Mouse (Mus musculus) stomach, embryonic 16.5 days (tissue): Measurements from ENCODE around the gene Gabra4. TPM values are rescaled to one million over a fixed set of nuclear protein-coding genes. Genes with fewer than 3 reads are reported as not detected.
A peak's percentile ranks its signal among the peaks of the same experiment; 100 is the strongest.

Experiments
- ATAC-seq: fragments of 200-750 bp; cut with Nextera tagmentation; 2 replicates; pipeline ENCODE4 v1.8.0; 2017; ENCODE audit warnings: moderate number of reproducible peaks, moderate TSS enrichment; ENCODE audit not compliant: insufficient read depth, low FRiP score
- H3K27ac ChIP-seq: fragments of 300-500 bp; sonication (generic); 2 replicates; pipeline ENCODE4 v1.5.1; 2014; ENCODE audit warnings: low read length
- H3K27me3 ChIP-seq: fragments of 300-500 bp; sonication (generic); 2 replicates; pipeline ENCODE4 v1.6.1; 2014; ENCODE audit warnings: low read length, control low read depth, mixed read lengths; ENCODE audit not compliant: control insufficient read depth, insufficient read depth
- H3K36me3 ChIP-seq: fragments of 300-500 bp; sonication (generic); 2 replicates; pipeline ENCODE4 v1.6.1; 2014; ENCODE audit warnings: low read length; ENCODE audit not compliant: control insufficient read depth, insufficient read depth
- H3K4me1 ChIP-seq: fragments of 300-500 bp; sonication (generic); 2 replicates; pipeline ENCODE4 v1.6.1; 2014; ENCODE audit warnings: low read length, control low read depth, mixed read lengths; ENCODE audit not compliant: control insufficient read depth, insufficient read depth
- H3K4me2 ChIP-seq: fragments of 300-500 bp; sonication (generic); 2 replicates; pipeline ENCODE4 v1.6.1; 2014; ENCODE audit warnings: low read depth, low read length, mixed read lengths
- H3K4me3 ChIP-seq: fragments of 300-500 bp; sonication (generic); replicated peaks from 2 replicates; pipeline ENCODE4 v1.5.1; 2014; ENCODE audit warnings: mild to moderate bottlenecking, low read length
- H3K9ac ChIP-seq: fragments of 300-500 bp; sonication (generic); 2 replicates; pipeline ENCODE4 v1.6.1; 2014; ENCODE audit warnings: low read length
- H3K9me3 ChIP-seq: fragments of 300-500 bp; sonication (generic); replicated peaks from 2 replicates; pipeline ENCODE4 v1.6.1; 2016; ENCODE audit warnings: low read length, control low read depth; ENCODE audit not compliant: control insufficient read depth
- WGBS: fragments of 180-500 bp; shearing (Covaris S2); extraction: QIAGEN DNeasy Blood & Tissue Kit; methylation state at CpG from one replicate; pipeline ENCODE4 v1.1.7; 2014; 5-methylcytosine and 5-hydroxymethylcytosine counted together
- polyA plus RNA-seq: library from polyadenylated mRNA; unstranded; fragments of >200 nt; fragmentation: Nextera tagmentation; extraction: Ambion mirVana; gene quantifications from 2 replicates; pipeline ENCODE4 v1.2.1, GENCODE M21; 2015

Gene Gabra4
- 5.7 and 7.3 TPM in 2 replicates for polyA plus RNA-seq

- Histone ChIP-seq H3K9me3 (no peaks in the 10 kb centered on the region), H3K27ac (no peak within 1 kb of the TSS), H3K4me2 (peak within 1 kb of the TSS; percentile 98), H3K4me1 (0 out of 2 replicates have a peak, but pooled peaks cover 4% of the 10 kb centered on the region), H3K27me3 (peaks cover 9% of the 10 kb centered on the region), H3K9ac (peak within 1 kb of the TSS; percentile 37), H3K36me3 (no peaks in the 10 kb centered on the region), H3K4me3 (peak within 1 kb of the TSS; percentile 56)
- WGBS, result 0% methylated on average over 15 of the region's 15 CpGs
- peak; percentile 65; the same call in 1 of the 2 replicates for ATAC-seq
These were observed at the start of gene Gabra4 for GRCm38 (mm10) chr5:71658115-71658497. Gene Gabra4 (minus strand): TSS chr5:71658308.

- WGBS, result 2% methylated on average over 6 of the region's 6 CpGs
- no peaks in the 10 kb centered on the region for H3K4me1 ChIP-seq
- no peaks in the 10 kb centered on the region for H3K9me3 ChIP-seq
- H3K27ac ChIP-seq, result no peak overlapping the region
- no peaks in the 10 kb centered on the region; the same call in none of the 2 replicates for H3K27me3 ChIP-seq
- peak overlapping the region; percentile 54 for H3K4me3 ChIP-seq
- no peaks in the 10 kb centered on the region for H3K36me3 ChIP-seq
- peak; percentile 65; the same call in 1 of the 2 replicates for ATAC-seq
- peak overlapping the region; percentile 83 for H3K4me2 ChIP-seq
- peak overlapping the region; percentile 70 for H3K9ac ChIP-seq
These were observed 43.1 kb upstream of the Gabra4 start for GRCm38 (mm10) chr5:71701273-71701614.

DNA sequence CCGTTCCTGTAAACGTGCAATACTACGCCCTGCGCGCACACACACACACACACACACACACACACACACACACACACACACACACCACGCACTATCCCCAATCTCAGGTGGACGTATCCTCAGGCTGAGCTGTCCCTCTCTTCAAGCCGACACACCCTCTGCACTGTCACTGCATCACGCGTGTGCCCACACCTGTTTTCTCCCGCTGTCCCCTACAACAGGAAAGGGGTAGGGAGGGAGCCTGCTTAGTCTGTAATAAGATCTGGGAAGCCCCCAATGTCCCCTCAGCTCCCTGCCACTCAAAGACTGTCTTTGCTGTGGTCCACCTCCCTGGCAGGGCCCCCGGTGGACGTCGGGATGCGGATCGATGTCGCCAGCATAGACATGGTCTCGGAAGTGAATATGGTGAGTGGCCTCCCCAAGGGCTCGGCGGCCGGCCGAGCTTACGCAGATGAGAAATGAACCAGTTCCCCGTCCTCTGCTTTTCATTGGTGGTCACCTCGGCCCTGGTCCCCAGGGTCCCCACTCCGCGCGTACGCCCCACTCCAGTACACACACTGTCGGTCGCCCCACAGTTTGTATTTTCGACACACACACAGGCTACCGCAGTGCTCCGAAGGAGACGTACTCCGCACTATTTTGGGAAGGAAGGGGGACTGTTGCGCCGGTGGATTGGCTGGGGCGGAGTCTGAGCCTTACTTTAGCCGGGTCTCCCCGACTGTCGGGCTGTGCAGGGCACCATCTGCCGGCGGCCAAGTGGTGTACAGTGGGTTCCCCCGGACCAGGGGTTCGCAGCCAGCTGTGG, 42.6 kb upstream of the Gabra4 start:
- Histone ChIP-seq H3K9ac (peak overlapping the region; percentile 70), H3K4me3 (peak overlapping the region; percentile 54), H3K36me3 (no peaks in the 10 kb centered on the region), H3K9me3 (no peaks in the 10 kb centered on the region), H3K27ac (no peak overlapping the region), H3K27me3 (no peaks in the 10 kb centered on the region; the same call in none of the 2 replicates), H3K4me1 (no peaks in the 10 kb centered on the region), H3K4me2 (peak overlapping the region; percentile 83)
- WGBS, result under 1% methylated on average over 46 of the region's 46 CpGs
- ATAC-seq, result peak; percentile 93

GRCm38 (mm10) chr5:71699696-71700467, 41.8 kb upstream of the Gabra4 start:
- Histone ChIP-seq H3K4me3 (peak overlapping the region; percentile 54), H3K4me1 (no peaks in the 10 kb centered on the region), H3K27ac (no peak overlapping the region), H3K4me2 (peak overlapping the region; percentile 83), H3K27me3 (no peaks in the 10 kb centered on the region; the same call in none of the 2 replicates), H3K36me3 (no peaks in the 10 kb centered on the region), H3K9ac (no peak overlapping the region), H3K9me3 (no peaks in the 10 kb centered on the region)
- WGBS, result 2% methylated on average over 19 of the region's 19 CpGs
- no peak for ATAC-seq

- Histone ChIP-seq H3K9me3 (no peaks in the 10 kb centered on the region), H3K36me3 (no peaks in the 10 kb centered on the region), H3K4me3 (no peak overlapping the region), H3K27ac (no peak overlapping the region), H3K4me1 (no peaks in the 10 kb centered on the region), H3K9ac (no peak overlapping the region), H3K4me2 (no peak overlapping the region), H3K27me3 (no peaks in the 10 kb centered on the region)
- 36% methylated on average over 4 of the region's 4 CpGs for WGBS
- no peak for ATAC-seq
These were observed 7.5 kb upstream of the Gabra4 start for GRCm38 (mm10) chr5:71665593-71665992.

GRCm38 (mm10) chr5:71657482-71658114, 510 bp downstream of the Gabra4 start, which contains the start of gene Gabrb1:
Gene Gabrb1 (plus strand): TSS chr5:71658113.
- Histone ChIP-seq H3K9me3 (no peaks in the 10 kb centered on the region), H3K4me2 (peak within 1 kb of the TSS; percentile 98), H3K9ac (peak within 1 kb of the TSS; percentile 37), H3K4me3 (peak within 1 kb of the TSS; percentile 56), H3K27me3 (peaks cover 9% of the 10 kb centered on the region), H3K27ac (no peak within 1 kb of the TSS), H3K36me3 (no peaks in the 10 kb centered on the region), H3K4me1 (0 out of 2 replicates have a peak, but pooled peaks cover 4% of the 10 kb centered on the region)
- peak; percentile 90 for ATAC-seq
- WGBS, result under 1% methylated on average over 49 of the region's 49 CpGs

GRCm38 (mm10) chr5:71656771-71657170, 1.3 kb downstream of the Gabra4 start:
- peak overlapping the region; percentile 56 for H3K4me3 ChIP-seq
- peaks cover 9% of the 10 kb centered on the region for H3K27me3 ChIP-seq
- 0 out of 2 replicates have a peak, but pooled peaks cover 4% of the 10 kb centered on the region for H3K4me1 ChIP-seq
- 7% methylated on average over 10 of the region's 10 CpGs for WGBS
- H3K9me3 ChIP-seq, result no peaks in the 10 kb centered on the region
- H3K36me3 ChIP-seq, result no peaks in the 10 kb centered on the region
- H3K9ac ChIP-seq, result no peak overlapping the region
- H3K4me2 ChIP-seq, result peak overlapping the region; percentile 98
- no peak overlapping the region for H3K27ac ChIP-seq
- ATAC-seq, result no peak

- Histone ChIP-seq H3K27me3 (peaks cover 9% of the 10 kb centered on the region), H3K36me3 (no peaks in the 10 kb centered on the region), H3K4me1 (0 out of 2 replicates have a peak, but pooled peaks cover 4% of the 10 kb centered on the region), H3K9me3 (no peaks in the 10 kb centered on the region), H3K27ac (no peak overlapping the region), H3K4me2 (no peak overlapping the region), H3K9ac (no peak overlapping the region), H3K4me3 (no peak overlapping the region)
- no peak for ATAC-seq
- WGBS, result 57% methylated on average over 5 of the region's 5 CpGs
These were observed 4.1 kb downstream of the Gabra4 start for GRCm38 (mm10) chr5:71654056-71654455.
